Mouse (Mus musculus) forebrain, embryonic 16.5 days (tissue): ENCODE results near the gene C3. TPM values are rescaled to one million over a fixed set of nuclear protein-coding genes. Genes with fewer than 3 reads are reported as not detected.

Experiments used
- ATAC-seq: fragments of 200-750 bp; cut with Nextera tagmentation; 2 replicates; pipeline ENCODE4 v1.8.0; 2017; ENCODE audit warnings: mild to moderate bottlenecking, moderate library complexity
- H3K27ac ChIP-seq: fragments of 300-500 bp; sonication (generic); 2 replicates; pipeline ENCODE4 v1.5.1; 2014; ENCODE audit warnings: low read length, control low read depth
- H3K27me3 ChIP-seq: fragments of 300-500 bp; sonication (generic); replicated peaks from 2 replicates; pipeline ENCODE4 v1.6.1; 2014; ENCODE audit warnings: low read length; ENCODE audit not compliant: control insufficient read depth, insufficient read depth
- H3K36me3 ChIP-seq: fragments of 300-500 bp; sonication (generic); 2 replicates; pipeline ENCODE4 v1.6.1; 2014; ENCODE audit not compliant: control insufficient read depth, insufficient read depth
- H3K4me1 ChIP-seq: fragments of 300-500 bp; sonication (generic); replicated peaks from 2 replicates; pipeline ENCODE4 v1.6.1; 2014; ENCODE audit warnings: low read length; ENCODE audit not compliant: control insufficient read depth, insufficient read depth
- H3K4me2 ChIP-seq: fragments of 300-500 bp; sonication (generic); 2 replicates; pipeline ENCODE4 v1.6.1; 2014; ENCODE audit warnings: mild to moderate bottlenecking, low read length, control low read depth
- H3K4me3 ChIP-seq: fragments of 300-500 bp; sonication (generic); replicated peaks from 2 replicates; pipeline ENCODE4 v1.5.1; 2014; ENCODE audit warnings: mild to moderate bottlenecking, low read length, control low read depth
- H3K9ac ChIP-seq: fragments of 300-500 bp; sonication (generic); replicated peaks from 2 replicates; pipeline ENCODE4 v1.6.1; 2014; ENCODE audit warnings: low read depth, low read length, control low read depth
- H3K9me3 ChIP-seq: fragments of 300-500 bp; sonication (generic); 2 replicates; pipeline ENCODE4 v1.6.1; 2016; ENCODE audit warnings: low read length; ENCODE audit not compliant: control insufficient read depth
- whole genome bisulfite sequencing: fragments of 180-500 bp; shearing (Covaris S2); extraction: QIAGEN DNeasy Blood & Tissue Kit; methylation state at CpG from one replicate; pipeline ENCODE4 v1.1.7; 2014; 5-methylcytosine and 5-hydroxymethylcytosine counted together
- polyA plus RNA-seq: library from polyadenylated mRNA; unstranded; fragments of >200 nt; fragmentation: Nextera tagmentation; extraction: Ambion mirVana; gene quantifications from 2 replicates; pipeline ENCODE4 v1.2.1, GENCODE M21; 2015

The C3 gene
- polyA plus RNA-seq, 1 experiment from 2014 or later = 1.2 TPM

- no peak overlapping the region for H3K4me2 ChIP-seq
Measured at GRCm38 (mm10) chr17:57255354-57255753, 27.4 kb upstream of the C3 start.

GRCm38 (mm10) chr17:57253306-57253705 is 25.4 kb upstream of the C3 start:
- 87% methylated on average over 6 of the region's 6 CpGs for WGBS

More at GRCm38 (mm10) chr17:57255354-57255753, 27.4 kb upstream of the C3 start:
- Histone ChIP-seq H3K4me1 (peaks cover 4% of the 10 kb centered on the region), H3K4me3 (no peak overlapping the region), H3K27ac (no peak overlapping the region), H3K27me3 (no peaks in the 10 kb centered on the region), H3K36me3 (0 out of 2 replicates have a peak, but pooled peaks cover 2% of the 10 kb centered on the region), H3K9me3 (no peaks in the 10 kb centered on the region), H3K9ac (no peak overlapping the region)
- 86% methylated on average over 14 of the region's 14 CpGs for WGBS
- ATAC-seq = no peak

GRCm38 (mm10) chr17:57251431-57251830 is 23.5 kb upstream of the C3 start:
- no peak overlapping the region for H3K4me2 ChIP-seq
- H3K4me3 ChIP-seq = no peak overlapping the region
- no peak for ATAC-seq
- WGBS = 98% methylated on average over 3 of the region's 3 CpGs
- no peak overlapping the region for H3K9ac ChIP-seq
- H3K27me3 ChIP-seq = no peaks in the 10 kb centered on the region
- 0 out of 2 replicates have a peak, but pooled peaks cover 2% of the 10 kb centered on the region for H3K36me3 ChIP-seq
- no peaks in the 10 kb centered on the region for H3K9me3 ChIP-seq
- H3K4me1 ChIP-seq = peaks cover 27% of the 10 kb centered on the region
- H3K27ac ChIP-seq = no peak overlapping the region

More at GRCm38 (mm10) chr17:57253306-57253705, 25.4 kb upstream of the C3 start:
- Histone ChIP-seq H3K4me1 (peaks cover 20% of the 10 kb centered on the region), H3K9ac (no peak overlapping the region), H3K4me3 (no peak overlapping the region), H3K9me3 (no peaks in the 10 kb centered on the region), H3K4me2 (no peak overlapping the region), H3K27me3 (no peaks in the 10 kb centered on the region), H3K36me3 (0 out of 2 replicates have a peak, but pooled peaks cover 2% of the 10 kb centered on the region), H3K27ac (no peak overlapping the region)
- no peak for ATAC-seq

- H3K9me3 ChIP-seq = no peaks in the 10 kb centered on the region
- no peak for ATAC-seq
- H3K4me3 ChIP-seq = peak overlapping the region; percentile 60
- H3K27ac ChIP-seq = no peak overlapping the region
- H3K9ac ChIP-seq = peak overlapping the region; percentile 51
- no peaks in the 10 kb centered on the region for H3K27me3 ChIP-seq
- H3K4me2 ChIP-seq = peak overlapping the region; percentile 86
- H3K4me1 ChIP-seq = peaks cover 27% of the 10 kb centered on the region
- 3% methylated on average over 33 of the region's 33 CpGs for WGBS
- H3K36me3 ChIP-seq = 0 out of 2 replicates have a peak, but pooled peaks cover 2% of the 10 kb centered on the region
Measured at GRCm38 (mm10) chr17:57250461-57251160, 22.7 kb upstream of the C3 start.

DNA sequence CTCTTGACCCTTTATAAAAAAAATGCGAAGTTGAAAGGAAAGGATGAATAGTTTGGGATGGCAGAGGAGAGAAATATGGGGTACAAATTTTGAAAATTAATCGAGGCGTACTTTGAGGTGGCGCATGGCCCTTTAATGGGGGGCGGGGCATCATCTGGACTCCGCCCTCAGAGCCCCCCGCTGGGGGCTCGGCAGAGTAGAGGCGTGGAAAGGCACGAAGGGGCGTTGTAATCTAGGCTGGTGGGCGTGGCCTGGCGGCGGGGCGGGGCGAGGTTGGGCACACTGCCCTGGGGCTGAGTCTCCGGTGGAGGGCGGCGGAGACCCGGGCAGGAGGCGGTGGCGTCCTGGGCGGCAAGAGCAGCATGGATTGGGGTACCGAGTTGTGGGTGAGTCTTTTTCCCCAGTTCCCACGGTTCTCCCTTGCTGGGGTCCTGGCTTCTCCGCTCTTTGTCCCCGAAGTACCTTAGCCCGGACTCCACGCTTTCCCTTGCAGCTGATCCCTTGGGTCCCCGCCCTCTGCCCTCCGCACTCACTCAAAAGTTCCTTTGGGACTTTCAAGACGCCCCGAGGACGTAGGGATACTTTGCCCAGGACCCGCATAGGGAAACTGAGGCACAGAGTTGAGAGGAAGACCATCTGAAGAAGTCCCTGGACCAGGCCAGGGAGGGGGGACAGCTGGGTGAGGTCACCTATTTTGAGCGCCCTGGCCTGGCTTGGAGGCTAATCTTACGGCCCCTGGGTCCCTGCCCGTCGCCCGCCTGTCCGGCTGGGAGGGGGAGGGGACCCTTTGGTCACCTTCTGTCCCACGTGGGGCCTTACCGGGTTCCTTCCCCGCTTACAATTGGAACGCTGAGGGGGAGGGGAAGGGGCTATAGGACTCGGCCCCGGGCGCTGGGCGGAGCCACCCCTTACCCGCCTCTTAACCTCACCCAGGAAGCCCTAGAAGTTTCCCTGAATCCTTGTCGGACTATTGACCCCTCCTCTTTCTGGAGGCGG is 21.5 kb upstream of the C3 start, which contains the start of gene Trip10:
Gene Trip10 (plus strand): TSS at position 270 of the 996 bp plus-strand sequence.
- H3K4me2 ChIP-seq = peak within 1 kb of the TSS; percentile 86
- H3K4me1 ChIP-seq = peaks cover 27% of the 10 kb centered on the region
- H3K9ac ChIP-seq = peak within 1 kb of the TSS; percentile 51
- ATAC-seq = no peak
- peak within 1 kb of the TSS; percentile 60 for H3K4me3 ChIP-seq
- no peaks in the 10 kb centered on the region for H3K36me3 ChIP-seq
- no peaks in the 10 kb centered on the region for H3K27me3 ChIP-seq
- peak within 1 kb of the TSS; percentile 72 for H3K27ac ChIP-seq
- WGBS = under 1% methylated on average over 49 of the region's 52 CpGs
- no peaks in the 10 kb centered on the region for H3K9me3 ChIP-seq

- 4% methylated on average over 13 of the region's 13 CpGs for WGBS
Measured at GRCm38 (mm10) chr17:57248771-57249170, 20.8 kb upstream of the C3 start.

GRCm38 (mm10) chr17:57248201-57248699 is 20.3 kb upstream of the C3 start, which contains the start of gene Gpr108:
Gene Gpr108, minus strand, starts transcription at chr17:57248446.
- peak within 1 kb of the TSS; percentile 70 for H3K4me3 ChIP-seq
- H3K27me3 ChIP-seq = no peaks in the 10 kb centered on the region
- 0% methylated on average over 12 of the region's 12 CpGs for WGBS
- H3K4me1 ChIP-seq = peaks cover 27% of the 10 kb centered on the region
- peak within 1 kb of the TSS; percentile 86 for H3K4me2 ChIP-seq
- ATAC-seq = peak; percentile 51
- H3K27ac ChIP-seq = peak within 1 kb of the TSS; percentile 98
- peak within 1 kb of the TSS; percentile 88 for H3K9ac ChIP-seq
- 0 out of 2 replicates have a peak, but pooled peaks cover 5% of the 10 kb centered on the region for H3K36me3 ChIP-seq
- no peaks in the 10 kb centered on the region for H3K9me3 ChIP-seq

More at GRCm38 (mm10) chr17:57248771-57249170, 20.8 kb upstream of the C3 start:
- peak overlapping the region; percentile 51 for H3K9ac ChIP-seq
- H3K27ac ChIP-seq = peak overlapping the region; percentile 72
- ATAC-seq = no peak
- H3K4me3 ChIP-seq = peak overlapping the region; percentile 60
- H3K36me3 ChIP-seq = 0 out of 2 replicates have a peak, but pooled peaks cover 3% of the 10 kb centered on the region
- H3K27me3 ChIP-seq = no peaks in the 10 kb centered on the region
- no peaks in the 10 kb centered on the region for H3K9me3 ChIP-seq
- H3K4me2 ChIP-seq = peak overlapping the region; percentile 86
- H3K4me1 ChIP-seq = peaks cover 27% of the 10 kb centered on the region

GRCm38 (mm10) chr17:57247393-57248200 is 19.7 kb upstream of the C3 start:
- H3K36me3 ChIP-seq = 0 out of 2 replicates have a peak, but pooled peaks cover 5% of the 10 kb centered on the region
- H3K4me2 ChIP-seq = peak overlapping the region; percentile 86
- peak overlapping the region; percentile 88 for H3K9ac ChIP-seq
- H3K27ac ChIP-seq = peak overlapping the region; percentile 98
- under 1% methylated on average over 46 of the region's 46 CpGs for WGBS
- H3K4me1 ChIP-seq = peaks cover 27% of the 10 kb centered on the region
- no peaks in the 10 kb centered on the region for H3K9me3 ChIP-seq
- H3K27me3 ChIP-seq = no peaks in the 10 kb centered on the region
- peak; percentile 94 for ATAC-seq
- H3K4me3 ChIP-seq = peak overlapping the region; percentile 70
